Mouse (Mus musculus) G1E (cell line): Measurements from ENCODE around the gene Ift46.

Experiments
- CTCF ChIP-seq: IDR thresholded peaks from 2 replicates; pipeline ENCODE4 v1.5.1; 2012; ENCODE audit warnings: low read depth, low read length, inconsistent platforms, mixed read lengths
- GATA1 ChIP-seq: IDR thresholded peaks from 2 replicates; pipeline ENCODE4 v1.6.1; 2012; ENCODE audit warnings: borderline replicate concordance, low read length, inconsistent platforms, mixed read lengths
- POLR2AphosphoS5 ChIP-seq: IDR thresholded peaks from 2 replicates; pipeline ENCODE4 v1.6.1; 2012; ENCODE audit warnings: low read depth, low read length, inconsistent platforms; ENCODE audit not compliant: insufficient replicate concordance
- TAL1 ChIP-seq: conservative IDR thresholded peaks from 2 replicates; pipeline ENCODE4 v1.6.1; 2012; ENCODE audit warnings: low read depth, low read length, inconsistent platforms, mixed read lengths

GRCm38 (mm10) chr9:44718937-44719631 is 48.6 kb upstream of the Ift46 start:
- TF ChIP-seq CTCF (no peak), GATA1 (no peak), POLR2AphosphoS5 (no peak), TAL1 (no peak)
